Mouse (Mus musculus) forebrain, embryonic 16.5 days (tissue): ENCODE results near the gene Smim15. TPM values are rescaled to one million over a fixed set of nuclear protein-coding genes. Genes with fewer than 3 reads are reported as not detected.

ENCODE experiments used
- ATAC-seq: fragments of 200-750 bp; cut with Nextera tagmentation; 2 replicates; pipeline ENCODE4 v1.8.0; 2017; ENCODE audit warnings: mild to moderate bottlenecking, moderate library complexity
- H3K27ac ChIP-seq: fragments of 300-500 bp; sonication (generic); 2 replicates; pipeline ENCODE4 v1.5.1; 2014; ENCODE audit warnings: low read length, control low read depth
- H3K27me3 ChIP-seq: fragments of 300-500 bp; sonication (generic); replicated peaks from 2 replicates; pipeline ENCODE4 v1.6.1; 2014; ENCODE audit warnings: low read length; ENCODE audit not compliant: control insufficient read depth, insufficient read depth
- H3K36me3 ChIP-seq: fragments of 300-500 bp; sonication (generic); 2 replicates; pipeline ENCODE4 v1.6.1; 2014; ENCODE audit not compliant: control insufficient read depth, insufficient read depth
- H3K4me1 ChIP-seq: fragments of 300-500 bp; sonication (generic); replicated peaks from 2 replicates; pipeline ENCODE4 v1.6.1; 2014; ENCODE audit warnings: low read length; ENCODE audit not compliant: control insufficient read depth, insufficient read depth
- H3K4me2 ChIP-seq: fragments of 300-500 bp; sonication (generic); 2 replicates; pipeline ENCODE4 v1.6.1; 2014; ENCODE audit warnings: mild to moderate bottlenecking, low read length, control low read depth
- H3K4me3 ChIP-seq: fragments of 300-500 bp; sonication (generic); replicated peaks from 2 replicates; pipeline ENCODE4 v1.5.1; 2014; ENCODE audit warnings: mild to moderate bottlenecking, low read length, control low read depth
- H3K9ac ChIP-seq: fragments of 300-500 bp; sonication (generic); replicated peaks from 2 replicates; pipeline ENCODE4 v1.6.1; 2014; ENCODE audit warnings: low read depth, low read length, control low read depth
- H3K9me3 ChIP-seq: fragments of 300-500 bp; sonication (generic); 2 replicates; pipeline ENCODE4 v1.6.1; 2016; ENCODE audit warnings: low read length; ENCODE audit not compliant: control insufficient read depth
- WGBS: fragments of 180-500 bp; shearing (Covaris S2); extraction: QIAGEN DNeasy Blood & Tissue Kit; methylation state at CpG from one replicate; pipeline ENCODE4 v1.1.7; 2014; 5-methylcytosine and 5-hydroxymethylcytosine counted together
- polyA plus RNA-seq: library from polyadenylated mRNA; unstranded; fragments of >200 nt; fragmentation: Nextera tagmentation; extraction: Ambion mirVana; gene quantifications from 2 replicates; pipeline ENCODE4 v1.2.1, GENCODE M21; 2015

Smim15 gene
- 46.7 and 55.1 TPM in 2 replicates for polyA plus RNA-seq

- H3K4me2 ChIP-seq, result peak within 1 kb of the TSS; percentile 88
- H3K4me3 ChIP-seq, result peak within 1 kb of the TSS; percentile 98
- H3K9me3 ChIP-seq, result no peaks in the 10 kb centered on the region
- peak within 1 kb of the TSS; percentile 92 for H3K27ac ChIP-seq
- peak within 1 kb of the TSS; percentile 98 for H3K9ac ChIP-seq
- H3K4me1 ChIP-seq, result peaks cover 30% of the 10 kb centered on the region
- peak; percentile 97 for ATAC-seq
- WGBS, result under 1% methylated on average over 67 of the region's 71 CpGs
- H3K36me3 ChIP-seq, result no peaks in the 10 kb centered on the region
- no peaks in the 10 kb centered on the region for H3K27me3 ChIP-seq
Measured at GRCm38 (mm10) chr13:108044222-108044941, at the start of gene Smim15. Smim15 (plus strand) TSS chr13:108044446.

GRCm38 (mm10) chr13:107995211-107995610, 49.0 kb upstream of the Smim15 start:
- Histone ChIP-seq H3K36me3 (no peaks in the 10 kb centered on the region), H3K9me3 (no peaks in the 10 kb centered on the region), H3K27me3 (no peaks in the 10 kb centered on the region), H3K27ac (no peak overlapping the region), H3K4me3 (no peak overlapping the region), H3K9ac (no peak overlapping the region), H3K4me2 (no peak overlapping the region), H3K4me1 (no peaks in the 10 kb centered on the region)
- 40% methylated on average over 7 of the region's 7 CpGs for WGBS
- ATAC-seq, result no peak

- Histone ChIP-seq H3K27me3 (no peaks in the 10 kb centered on the region), H3K27ac (no peak overlapping the region), H3K4me2 (no peak overlapping the region), H3K4me3 (no peak overlapping the region), H3K36me3 (no peaks in the 10 kb centered on the region), H3K9ac (no peak overlapping the region), H3K9me3 (no peaks in the 10 kb centered on the region), H3K4me1 (no peaks in the 10 kb centered on the region)
- WGBS, result 95% methylated on average over 3 of the region's 3 CpGs
- ATAC-seq, result no peak
Measured at GRCm38 (mm10) chr13:107996301-107996700, 47.9 kb upstream of the Smim15 start.

- no peak overlapping the region for H3K9ac ChIP-seq
- 61% methylated on average over 4 of the region's 4 CpGs for WGBS
- H3K27me3 ChIP-seq, result no peaks in the 10 kb centered on the region
- no peak overlapping the region for H3K4me2 ChIP-seq
- ATAC-seq, result no peak
- H3K9me3 ChIP-seq, result no peaks in the 10 kb centered on the region
- no peaks in the 10 kb centered on the region for H3K4me1 ChIP-seq
- H3K4me3 ChIP-seq, result no peak overlapping the region
- no peak overlapping the region for H3K27ac ChIP-seq
- H3K36me3 ChIP-seq, result no peaks in the 10 kb centered on the region
Measured at GRCm38 (mm10) chr13:108007861-108008260, 36.4 kb upstream of the Smim15 start.

- Histone ChIP-seq H3K36me3 (no peaks in the 10 kb centered on the region), H3K27ac (no peak overlapping the region), H3K9me3 (no peaks in the 10 kb centered on the region), H3K9ac (no peak overlapping the region), H3K4me3 (no peak overlapping the region), H3K4me2 (no peak overlapping the region), H3K27me3 (no peaks in the 10 kb centered on the region), H3K4me1 (no peaks in the 10 kb centered on the region)
- 81% methylated on average over 8 of the region's 8 CpGs for WGBS
- no peak for ATAC-seq
Measured at GRCm38 (mm10) chr13:108013110-108013509, 31.1 kb upstream of the Smim15 start.

- no peak for ATAC-seq
- H3K4me1 ChIP-seq, result no peaks in the 10 kb centered on the region
- H3K4me2 ChIP-seq, result no peak overlapping the region
- H3K36me3 ChIP-seq, result no peaks in the 10 kb centered on the region
- WGBS, result 89% methylated on average over 6 of the region's 6 CpGs
- no peaks in the 10 kb centered on the region for H3K9me3 ChIP-seq
- no peaks in the 10 kb centered on the region for H3K27me3 ChIP-seq
- no peak overlapping the region for H3K4me3 ChIP-seq
- no peak overlapping the region for H3K27ac ChIP-seq
- no peak overlapping the region for H3K9ac ChIP-seq
Measured at GRCm38 (mm10) chr13:108013839-108014238, 30.4 kb upstream of the Smim15 start.

GRCm38 (mm10) chr13:108015166-108015565, 29.1 kb upstream of the Smim15 start:
- no peak overlapping the region for H3K9ac ChIP-seq
- WGBS, result 87% methylated on average over 6 of the region's 6 CpGs
- H3K9me3 ChIP-seq, result no peaks in the 10 kb centered on the region
- no peaks in the 10 kb centered on the region for H3K4me1 ChIP-seq
- no peaks in the 10 kb centered on the region for H3K36me3 ChIP-seq
- H3K4me2 ChIP-seq, result no peak overlapping the region
- H3K4me3 ChIP-seq, result no peak overlapping the region
- no peak for ATAC-seq
- H3K27me3 ChIP-seq, result no peaks in the 10 kb centered on the region
- H3K27ac ChIP-seq, result no peak overlapping the region

- no peaks in the 10 kb centered on the region for H3K9me3 ChIP-seq
- no peak overlapping the region for H3K27ac ChIP-seq
- H3K4me2 ChIP-seq, result no peak overlapping the region
- no peak for ATAC-seq
- H3K36me3 ChIP-seq, result no peaks in the 10 kb centered on the region
- no peak overlapping the region for H3K4me3 ChIP-seq
- H3K4me1 ChIP-seq, result no peaks in the 10 kb centered on the region
- WGBS, result 84% methylated on average over 6 of the region's 6 CpGs
- no peak overlapping the region for H3K9ac ChIP-seq
- no peaks in the 10 kb centered on the region for H3K27me3 ChIP-seq
Measured at GRCm38 (mm10) chr13:108017349-108017748, 26.9 kb upstream of the Smim15 start.

- WGBS, result 58% methylated on average over 3 of the region's 3 CpGs
Measured at GRCm38 (mm10) chr13:108025802-108026201, 18.4 kb upstream of the Smim15 start.

More at GRCm38 (mm10) chr13:108025802-108026201, 18.4 kb upstream of the Smim15 start:
- no peak for ATAC-seq
- H3K9me3 ChIP-seq, result no peaks in the 10 kb centered on the region
- H3K9ac ChIP-seq, result no peak overlapping the region
- no peak overlapping the region for H3K4me2 ChIP-seq
- no peaks in the 10 kb centered on the region for H3K36me3 ChIP-seq
- no peak overlapping the region for H3K27ac ChIP-seq
- no peak overlapping the region for H3K4me3 ChIP-seq
- H3K27me3 ChIP-seq, result no peaks in the 10 kb centered on the region
- H3K4me1 ChIP-seq, result no peaks in the 10 kb centered on the region
